Mouse (Mus musculus) bone marrow, adult 2 months (tissue): Measurements from ENCODE around the gene Usp49. TPM values are rescaled to one million over a fixed set of nuclear protein-coding genes. Genes with fewer than 3 reads are reported as not detected.
"Not testable (repeated sequence)": the region's sequence is repeated elsewhere in the genome, so short reads cannot be mapped to it uniquely, and the experiment has no call there.

Experiments used
- H3K27ac ChIP-seq: fragments of 200-500 bp; 2 replicates; pipeline ENCODE4 v1.5.1; 2012; ENCODE audit warnings: low read depth, mild to moderate bottlenecking, control low read depth, inconsistent platforms, low read length; ENCODE audit not compliant: control insufficient read depth, poor library complexity, insufficient read depth
- H3K4me1 ChIP-seq: fragments of 200-500 bp; 2 replicates; pipeline ENCODE4 v1.6.1; 2011; ENCODE audit warnings: low read length; ENCODE audit not compliant: control insufficient read depth, insufficient read depth
- H3K4me3 ChIP-seq: fragments of 200-500 bp; replicated peaks from 2 replicates; pipeline ENCODE3; 2011; ENCODE audit warnings: mild to moderate bottlenecking, low read depth, low read length, control low read depth; ENCODE audit not compliant: control insufficient read depth
- CTCF ChIP-seq: fragments of 200-500 bp; IDR thresholded peaks from 2 replicates; pipeline ENCODE4 v1.5.1; 2011; ENCODE audit warnings: low read length, control low read depth; ENCODE audit not compliant: control insufficient read depth, insufficient read depth
- POLR2A ChIP-seq: fragments of 200-500 bp; IDR thresholded peaks from 2 replicates; pipeline ENCODE4 v1.6.1; 2011; ENCODE audit warnings: low read depth, mild to moderate bottlenecking, control low read depth, low read length, borderline replicate concordance; ENCODE audit not compliant: control insufficient read depth
- WGBS: fragments of 180-500 bp; shearing (Covaris S2); methylation state at CpG from one replicate; pipeline ENCODE4 v1.1.7; 2018; 5-methylcytosine and 5-hydroxymethylcytosine counted together
- polyA plus RNA-seq: library from polyadenylated mRNA; stranded (reverse); fragments of >200 nt; gene quantifications from 2 replicates; pipeline ENCODE4 v1.2.4, GENCODE M21; 2011; ENCODE audit warnings: low replicate concordance; ENCODE audit not compliant: missing spikeins, insufficient read depth, insufficient read length

Usp49 gene
- polyA plus RNA-seq, 1 experiment, result 9.3 TPM

DNA sequence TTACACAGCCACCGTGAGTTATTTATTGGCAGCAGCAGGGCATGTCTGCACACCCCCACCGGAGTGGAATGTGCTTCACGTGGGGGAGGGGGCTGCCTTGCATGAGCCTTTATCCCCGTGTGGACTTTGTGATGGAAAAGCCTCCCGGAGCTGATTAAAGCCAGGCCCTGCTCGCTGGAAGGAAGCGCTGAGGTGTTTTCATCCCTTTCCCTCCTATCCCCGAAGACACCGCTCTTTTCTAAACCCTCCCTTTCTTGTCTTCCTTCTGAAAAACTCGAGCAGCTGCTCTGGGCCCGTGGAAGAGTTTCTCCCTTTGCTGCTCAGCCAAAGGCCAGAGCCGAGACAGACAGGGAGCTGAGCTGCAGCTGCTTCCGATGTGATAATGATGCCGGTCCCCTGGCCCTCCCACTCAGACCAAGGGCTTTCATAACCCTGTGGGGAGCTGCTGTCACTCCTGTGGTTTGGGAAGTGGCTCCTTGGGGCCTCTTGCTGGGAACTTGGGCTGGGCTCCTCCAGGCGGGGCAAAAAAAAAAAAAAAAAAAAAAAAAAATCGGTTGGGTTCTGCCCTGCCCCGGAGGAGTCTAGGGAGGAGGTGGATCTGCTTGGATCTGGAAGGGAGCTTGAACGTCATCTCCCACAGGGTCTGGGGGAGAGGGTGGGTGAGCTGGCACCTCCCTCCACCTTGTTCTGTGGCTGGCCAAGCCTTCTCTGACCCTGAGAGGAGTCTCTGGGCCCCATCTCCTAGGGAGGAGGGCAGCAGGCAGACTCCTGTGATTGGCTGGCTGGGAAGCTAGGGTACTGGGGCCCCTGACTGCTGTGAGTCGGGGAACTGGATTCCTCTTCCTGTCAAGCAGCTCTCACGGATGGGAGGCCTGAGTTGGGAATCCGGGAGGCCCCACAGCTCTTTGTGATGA lies 35.0 kb upstream of the Usp49 start:
- Histone ChIP-seq H3K4me1 (peaks cover 14% of the 10 kb centered on the region), H3K27ac (peak overlapping the region; percentile 90), H3K4me3 (peak overlapping the region; percentile 99)
- 1% methylated on average over 21 of the region's 21 CpGs for WGBS
- TF ChIP-seq CTCF (no peak), POLR2A (peak; percentile 64; the same call in 1 of the 2 replicates)

GRCm38 (mm10) chr17:47596162-47596838 lies 34.2 kb upstream of the Usp49 start:
- Histone ChIP-seq H3K4me3 (peak overlapping the region; percentile 99), H3K4me1 (peaks cover 14% of the 10 kb centered on the region), H3K27ac (peak overlapping the region; percentile 90)
- WGBS, result 42% methylated on average over 6 of the region's 6 CpGs
- TF ChIP-seq POLR2A (no peak), CTCF (no peak)

DNA sequence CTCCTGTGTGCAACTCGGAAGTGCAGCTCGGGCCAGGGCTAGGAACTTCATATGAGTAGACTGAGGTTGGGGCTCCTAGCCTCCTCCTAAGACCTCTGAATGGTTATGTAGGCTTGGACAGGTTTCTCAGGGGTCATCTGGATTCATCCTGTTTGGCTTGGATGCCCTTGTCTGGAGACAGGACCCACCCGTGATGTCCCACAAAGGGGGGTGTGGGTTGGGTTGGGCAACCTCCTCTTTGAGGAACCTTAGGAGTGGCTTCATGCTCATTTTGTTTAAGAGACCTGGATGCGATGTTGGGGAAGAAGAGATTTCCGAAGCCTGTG lies 33.7 kb upstream of the Usp49 start:
- WGBS, result 30% methylated on average over 5 of the region's 5 CpGs
- peak overlapping the region; percentile 90 for H3K27ac ChIP-seq

GRCm38 (mm10) chr17:47597261-47597660 lies 33.2 kb upstream of the Usp49 start:
- 56% methylated on average over 13 of the region's 13 CpGs for WGBS
- Histone ChIP-seq H3K4me3 (peak overlapping the region; percentile 99), H3K27ac (peak overlapping the region; percentile 90), H3K4me1 (peaks cover 14% of the 10 kb centered on the region)
- TF ChIP-seq POLR2A, result peak; percentile 59; the same call in 1 of the 2 replicates
- TF ChIP-seq CTCF, result no peak

More for the DNA sequence above, 33.7 kb upstream of the Usp49 start:
- Histone ChIP-seq H3K4me3 (peak overlapping the region; percentile 99), H3K4me1 (peaks cover 14% of the 10 kb centered on the region)
- TF ChIP-seq CTCF, result no peak

GRCm38 (mm10) chr17:47597838-47598579 lies 32.5 kb upstream of the Usp49 start:
- peak; percentile 69 for TF ChIP-seq CTCF
- TF ChIP-seq POLR2A, result no peak
- Histone ChIP-seq H3K4me3 (peak overlapping the region; percentile 99), H3K4me1 (peaks cover 10% of the 10 kb centered on the region; the same call in 1 of the 2 replicates), H3K27ac (peak overlapping the region; percentile 90)
- WGBS, result 34% methylated on average over 10 of the region's 10 CpGs

GRCm38 (mm10) chr17:47598580-47599304 lies 31.7 kb upstream of the Usp49 start:
- 75% methylated on average over 10 of the region's 10 CpGs for WGBS
- peak overlapping the region; percentile 84 for H3K27ac ChIP-seq
- not testable (repeated sequence) for H3K4me1 ChIP-seq, H3K4me3 ChIP-seq

DNA sequence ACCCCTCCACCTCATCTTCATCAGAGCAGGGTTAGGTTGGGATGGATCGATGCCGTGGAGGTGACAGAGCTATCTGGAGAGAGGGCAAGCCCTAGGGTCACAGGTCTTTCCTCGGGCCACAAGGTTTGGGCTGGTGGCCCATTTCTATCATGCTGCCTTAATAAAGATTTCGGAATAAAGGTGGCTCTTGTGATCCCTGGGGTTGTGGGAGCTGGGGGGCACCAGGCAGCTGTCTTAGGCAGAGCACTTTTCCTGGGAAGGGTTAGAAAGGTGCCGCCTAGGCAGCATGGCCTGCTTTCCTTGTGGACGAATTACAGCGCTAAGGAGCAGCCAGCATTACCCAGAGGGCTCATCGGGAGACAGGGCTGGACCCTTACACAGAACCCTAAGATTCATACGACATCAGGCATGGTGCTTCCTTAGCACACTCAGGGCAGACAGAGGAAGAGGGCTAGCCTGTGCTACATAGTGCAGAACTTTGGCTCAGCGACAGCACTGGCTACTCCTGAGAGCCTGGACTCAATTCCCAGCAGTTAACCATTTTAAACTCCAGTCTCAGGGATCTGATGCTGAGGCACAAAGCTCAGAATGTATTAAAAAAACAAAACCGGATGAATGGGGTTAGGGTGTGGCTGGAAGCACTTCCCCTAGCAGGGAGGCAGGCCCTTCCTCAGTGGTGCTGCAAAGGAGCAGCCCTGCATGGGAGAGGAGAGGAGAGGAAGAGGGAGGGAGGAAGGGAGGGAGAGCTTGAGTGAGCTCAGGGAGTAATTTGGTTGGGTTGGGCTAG lies 30.8 kb upstream of the Usp49 start:
- peaks cover 10% of the 10 kb centered on the region; the same call in 1 of the 2 replicates for H3K4me1 ChIP-seq
- 67% methylated on average over 11 of the region's 11 CpGs for WGBS

More for the DNA sequence above, 30.8 kb upstream of the Usp49 start:
- Histone ChIP-seq H3K27ac (peak overlapping the region; percentile 75), H3K4me3 (no peak overlapping the region)
- TF ChIP-seq CTCF, result no peak
- no peak for TF ChIP-seq POLR2A
